Mouse (Mus musculus) hindbrain, embryonic 11.5 days (tissue): ENCODE results near the gene Plppr1. TPM values are rescaled to one million over a fixed set of nuclear protein-coding genes. Genes with fewer than 3 reads are reported as not detected.

ENCODE experiments used
- ATAC-seq: fragments of 200-750 bp; cut with Nextera tagmentation; 2 replicates; pipeline ENCODE4 v1.8.0; 2017; ENCODE audit warnings: mild to moderate bottlenecking, moderate TSS enrichment, moderate library complexity; ENCODE audit not compliant: low FRiP score
- DNase-seq: peaks from one replicate; pipeline ENCODE4 v3.0.0-alpha.2; 2015; ENCODE audit warnings: low spot score
- H3K27ac ChIP-seq: fragments of 300-500 bp; sonication (generic); 2 replicates; pipeline ENCODE4 v1.5.1; 2014; ENCODE audit warnings: mild to moderate bottlenecking, low read depth, low read length
- H3K27me3 ChIP-seq: fragments of 300-500 bp; sonication (generic); 2 replicates; pipeline ENCODE4 v1.6.1; 2014; ENCODE audit warnings: mild to moderate bottlenecking, low read length, moderate library complexity, mixed read lengths; ENCODE audit not compliant: control insufficient read depth, insufficient read depth
- H3K36me3 ChIP-seq: fragments of 300-500 bp; sonication (generic); 2 replicates; pipeline ENCODE4 v1.6.1; 2014; ENCODE audit warnings: mild to moderate bottlenecking, low read length, moderate library complexity, mixed read lengths; ENCODE audit not compliant: control insufficient read depth, insufficient read depth
- H3K4me1 ChIP-seq: fragments of 300-500 bp; sonication (generic); replicated peaks from 2 replicates; pipeline ENCODE4 v1.6.1; 2014; ENCODE audit warnings: low read length, mixed read lengths; ENCODE audit not compliant: control insufficient read depth, insufficient read depth
- H3K4me2 ChIP-seq: fragments of 300-500 bp; sonication (generic); replicated peaks from 2 replicates; pipeline ENCODE4 v1.6.1; 2014; ENCODE audit warnings: mild to moderate bottlenecking, low read depth, low read length
- H3K4me3 ChIP-seq: fragments of 300-500 bp; sonication (generic); 2 replicates; pipeline ENCODE4 v1.5.1; 2014; ENCODE audit warnings: low read depth, low read length
- H3K9ac ChIP-seq: fragments of 300-500 bp; sonication (generic); 2 replicates; pipeline ENCODE4 v1.6.1; 2014; ENCODE audit warnings: low read depth, low read length
- H3K9me3 ChIP-seq: fragments of 300-500 bp; sonication (generic); 2 replicates; pipeline ENCODE4 v1.6.1; 2016; ENCODE audit warnings: low read length; ENCODE audit not compliant: control insufficient read depth
- WGBS: fragments of 180-500 bp; shearing (Covaris S2); extraction: QIAGEN DNeasy Blood & Tissue Kit; methylation state at CpG from one replicate; pipeline ENCODE4 v1.1.7; 2014; 5-methylcytosine and 5-hydroxymethylcytosine counted together
- polyA plus RNA-seq: library from polyadenylated mRNA; unstranded; fragments of >200 nt; fragmentation: Nextera tagmentation; extraction: Ambion mirVana; gene quantifications from 2 replicates; pipeline ENCODE4 v1.2.1, GENCODE M21; 2014

Gene Plppr1
- polyA plus RNA-seq, 1 experiment from 2014 or later: 19.2 TPM

DNA sequence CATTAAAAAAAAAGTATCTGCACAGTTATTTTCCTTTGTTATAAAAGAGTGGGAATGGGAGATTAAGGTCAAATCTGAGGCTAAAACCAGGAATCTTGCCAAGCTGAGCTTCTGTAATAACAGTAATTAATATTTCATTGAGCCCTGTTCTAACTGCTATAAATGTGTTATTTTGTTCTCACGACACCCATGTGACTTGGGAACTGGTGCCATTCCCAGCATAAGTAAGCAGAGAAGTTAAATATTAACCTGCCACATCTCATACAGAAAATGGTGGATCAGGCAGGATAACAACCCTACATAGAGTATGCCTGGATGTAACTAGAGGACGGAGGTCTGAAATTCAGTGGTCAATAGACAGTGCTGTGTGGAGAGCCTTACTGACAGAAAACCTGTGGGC lies 90.2 kb downstream of the Plppr1 start:
- no peaks in the 10 kb centered on the region for H3K9me3 ChIP-seq
- no peak overlapping the region for H3K4me3 ChIP-seq
- no peak overlapping the region for H3K27ac ChIP-seq
- H3K9ac ChIP-seq: no peak overlapping the region
- WGBS: 79% methylated on average over 2 of the region's 2 CpGs
- no peak overlapping the region for H3K4me2 ChIP-seq
- H3K36me3 ChIP-seq: no peaks in the 10 kb centered on the region
- no peak for DNase-seq
- ATAC-seq: no peak
- no peaks in the 10 kb centered on the region for H3K4me1 ChIP-seq
- H3K27me3 ChIP-seq: no peaks in the 10 kb centered on the region

DNA sequence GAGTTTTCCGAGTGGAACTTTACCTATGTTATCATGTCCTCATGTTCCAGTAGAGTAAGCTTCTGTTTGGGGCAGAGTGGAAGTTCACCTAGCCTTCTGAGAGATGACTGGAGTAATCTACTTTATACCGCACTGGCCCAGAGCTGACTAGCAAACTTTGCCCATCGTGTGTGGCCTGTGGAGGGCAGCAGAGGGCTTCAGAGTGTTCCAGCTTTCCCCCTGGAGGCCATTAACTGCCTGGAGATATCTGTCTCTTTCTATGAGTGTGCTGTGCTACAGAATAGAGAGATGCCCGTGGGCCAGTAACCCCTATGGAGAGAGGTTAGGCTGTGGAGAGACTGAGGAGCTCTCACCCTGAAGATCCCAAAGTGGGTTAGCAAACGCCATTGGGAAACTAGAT lies 94.8 kb downstream of the Plppr1 start:
- ATAC-seq: peak; percentile 40; the same call in 1 of the 2 replicates
- H3K9me3 ChIP-seq: no peaks in the 10 kb centered on the region
- peak; percentile 67 for DNase-seq
- no peak overlapping the region for H3K4me3 ChIP-seq
- H3K27ac ChIP-seq: no peak overlapping the region
- no peak overlapping the region for H3K4me2 ChIP-seq
- no peaks in the 10 kb centered on the region for H3K27me3 ChIP-seq
- H3K36me3 ChIP-seq: no peaks in the 10 kb centered on the region
- WGBS: 38% methylated on average over 5 of the region's 5 CpGs
- no peak overlapping the region for H3K9ac ChIP-seq
- no peaks in the 10 kb centered on the region for H3K4me1 ChIP-seq

DNA sequence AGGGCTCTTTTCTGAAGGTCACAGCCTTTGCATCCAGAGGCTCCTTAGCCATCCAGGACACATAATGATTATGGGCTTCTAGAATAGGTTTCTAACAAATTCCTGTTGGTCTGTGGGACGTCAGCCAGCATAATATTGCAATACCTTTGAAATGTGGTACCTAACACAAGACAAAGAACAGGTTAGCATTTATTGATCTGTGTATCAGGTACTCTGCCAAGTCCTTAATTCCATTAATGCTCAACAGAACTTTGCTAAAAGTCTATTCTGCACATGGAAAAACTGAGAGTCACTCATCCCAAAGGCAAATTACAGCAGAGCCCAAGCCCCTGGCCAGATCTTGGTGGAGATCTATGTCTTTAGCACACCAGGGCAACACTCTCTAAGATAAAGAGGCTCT lies 97.7 kb downstream of the Plppr1 start:
- Histone ChIP-seq H3K36me3 (no peaks in the 10 kb centered on the region), H3K9ac (no peak overlapping the region), H3K4me1 (no peaks in the 10 kb centered on the region), H3K27ac (no peak overlapping the region), H3K4me3 (no peak overlapping the region), H3K27me3 (no peaks in the 10 kb centered on the region), H3K9me3 (no peaks in the 10 kb centered on the region), H3K4me2 (no peak overlapping the region)
- DNase-seq: no peak
- no peak for ATAC-seq
- whole genome bisulfite sequencing: 61% methylated on average over 1 of the region's 1 CpGs

DNA sequence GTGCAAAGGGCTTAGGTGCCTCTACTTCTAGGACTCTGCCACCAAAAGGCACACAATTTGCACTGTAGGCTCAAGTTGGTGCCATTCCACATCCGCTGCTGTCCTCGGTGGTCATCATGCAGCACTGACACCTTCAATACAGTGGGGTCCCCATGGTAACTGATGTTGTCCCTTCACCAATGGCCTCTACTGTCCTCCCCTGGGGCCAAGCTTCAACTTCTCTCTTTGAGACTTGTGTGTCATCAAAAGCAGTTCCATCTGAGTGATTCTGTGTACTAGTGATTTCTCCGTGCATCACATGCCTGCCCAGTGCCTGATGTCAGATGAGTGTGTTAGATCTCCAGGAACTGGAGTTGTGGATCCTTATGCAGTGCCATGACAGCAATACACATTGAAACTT lies 104.2 kb downstream of the Plppr1 start:
- no peak for DNase-seq
- Histone ChIP-seq H3K4me2 (no peak overlapping the region), H3K27ac (no peak overlapping the region), H3K4me1 (no peaks in the 10 kb centered on the region), H3K9ac (no peak overlapping the region), H3K27me3 (no peaks in the 10 kb centered on the region), H3K36me3 (no peaks in the 10 kb centered on the region), H3K4me3 (no peak overlapping the region), H3K9me3 (no peaks in the 10 kb centered on the region)
- WGBS: 74% methylated on average over 3 of the region's 3 CpGs
- no peak for ATAC-seq

DNA sequence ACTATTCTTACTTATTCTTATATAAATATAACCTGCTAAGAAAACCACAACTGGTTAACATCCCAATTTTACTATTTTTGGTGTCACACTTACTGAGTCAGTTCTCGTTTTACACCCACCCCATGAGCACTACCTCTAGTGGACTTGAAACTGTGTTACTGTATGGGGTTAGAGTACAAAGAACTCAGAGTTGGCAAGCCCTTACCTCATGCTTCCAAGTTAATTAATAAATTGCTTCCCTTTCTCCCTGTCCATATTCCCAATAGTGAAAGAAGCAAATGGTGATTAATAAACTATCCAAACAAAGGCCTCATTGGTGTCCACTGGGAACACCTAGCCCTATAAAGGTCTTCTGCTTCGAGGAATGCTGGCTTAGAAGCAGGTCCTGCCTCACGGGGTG lies 107.3 kb downstream of the Plppr1 start:
- no peaks in the 10 kb centered on the region for H3K36me3 ChIP-seq
- no peak overlapping the region for H3K4me3 ChIP-seq
- WGBS: 77% methylated on average over 3 of the region's 3 CpGs
- ATAC-seq: no peak
- H3K4me1 ChIP-seq: no peaks in the 10 kb centered on the region
- H3K27ac ChIP-seq: no peak overlapping the region
- no peaks in the 10 kb centered on the region for H3K27me3 ChIP-seq
- no peak overlapping the region for H3K4me2 ChIP-seq
- no peak for DNase-seq
- no peaks in the 10 kb centered on the region for H3K9me3 ChIP-seq
- no peak overlapping the region for H3K9ac ChIP-seq

DNA sequence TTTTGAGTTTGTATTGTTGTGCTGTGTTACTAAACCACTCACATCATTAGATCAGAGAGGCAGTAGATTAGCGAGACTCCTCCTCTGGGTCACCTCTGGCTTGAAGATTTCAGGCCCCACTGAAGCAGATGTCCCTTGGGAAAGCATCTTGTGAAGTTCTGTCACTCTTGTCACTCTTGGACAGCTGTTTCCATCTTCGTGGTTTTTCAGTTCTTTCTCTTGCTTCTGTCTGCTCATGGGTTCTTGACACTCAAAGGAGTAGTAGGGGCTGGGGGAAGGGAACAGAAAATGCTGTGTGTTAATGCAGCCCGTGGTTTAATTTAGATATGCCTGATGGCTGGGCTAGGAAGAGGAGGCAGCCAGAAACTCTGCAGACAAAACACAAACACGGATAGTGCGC lies 108.0 kb downstream of the Plppr1 start:
- no peaks in the 10 kb centered on the region for H3K4me1 ChIP-seq
- no peak overlapping the region for H3K27ac ChIP-seq
- H3K4me2 ChIP-seq: no peak overlapping the region
- whole genome bisulfite sequencing: 78% methylated on average over 5 of the region's 5 CpGs
- no peak overlapping the region for H3K9ac ChIP-seq
- H3K4me3 ChIP-seq: no peak overlapping the region
- DNase-seq (no peak), ATAC-seq (no peak)
- no peaks in the 10 kb centered on the region for H3K9me3 ChIP-seq
- no peaks in the 10 kb centered on the region for H3K36me3 ChIP-seq
- no peaks in the 10 kb centered on the region for H3K27me3 ChIP-seq

GRCm38 (mm10) chr4:49169498-49169897 lies 110.4 kb downstream of the Plppr1 start:
- no peaks in the 10 kb centered on the region for H3K36me3 ChIP-seq
- H3K9ac ChIP-seq: no peak overlapping the region
- H3K4me3 ChIP-seq: no peak overlapping the region
- H3K4me1 ChIP-seq: no peaks in the 10 kb centered on the region
- ATAC-seq: no peak
- H3K4me2 ChIP-seq: no peak overlapping the region
- WGBS: 94% methylated on average over 1 of the region's 1 CpGs
- DNase-seq: no peak
- no peak overlapping the region for H3K27ac ChIP-seq
- no peaks in the 10 kb centered on the region for H3K27me3 ChIP-seq
- no peaks in the 10 kb centered on the region for H3K9me3 ChIP-seq

GRCm38 (mm10) chr4:49178101-49178500 lies 119.0 kb downstream of the Plppr1 start:
- 84% methylated on average over 2 of the region's 2 CpGs for WGBS
- ATAC-seq (no peak), DNase-seq (no peak)
- no peaks in the 10 kb centered on the region for H3K36me3 ChIP-seq
- no peaks in the 10 kb centered on the region for H3K27me3 ChIP-seq
- H3K4me3 ChIP-seq: no peak overlapping the region
- no peak overlapping the region for H3K9ac ChIP-seq
- H3K27ac ChIP-seq: no peak overlapping the region
- H3K4me2 ChIP-seq: no peak overlapping the region
- H3K4me1 ChIP-seq: no peaks in the 10 kb centered on the region
- no peaks in the 10 kb centered on the region for H3K9me3 ChIP-seq

GRCm38 (mm10) chr4:49178891-49179290 lies 119.8 kb downstream of the Plppr1 start:
- no peak for DNase-seq
- H3K4me2 ChIP-seq: no peak overlapping the region
- H3K4me1 ChIP-seq: no peaks in the 10 kb centered on the region
- 71% methylated on average over 3 of the region's 3 CpGs for WGBS
- H3K27ac ChIP-seq: no peak overlapping the region
- no peaks in the 10 kb centered on the region for H3K9me3 ChIP-seq
- H3K4me3 ChIP-seq: no peak overlapping the region
- ATAC-seq: no peak
- no peak overlapping the region for H3K9ac ChIP-seq
- H3K27me3 ChIP-seq: no peaks in the 10 kb centered on the region
- H3K36me3 ChIP-seq: no peaks in the 10 kb centered on the region
